ENCODE assay signal across 10 mouse cellular contexts in the genomic region with DNA sequence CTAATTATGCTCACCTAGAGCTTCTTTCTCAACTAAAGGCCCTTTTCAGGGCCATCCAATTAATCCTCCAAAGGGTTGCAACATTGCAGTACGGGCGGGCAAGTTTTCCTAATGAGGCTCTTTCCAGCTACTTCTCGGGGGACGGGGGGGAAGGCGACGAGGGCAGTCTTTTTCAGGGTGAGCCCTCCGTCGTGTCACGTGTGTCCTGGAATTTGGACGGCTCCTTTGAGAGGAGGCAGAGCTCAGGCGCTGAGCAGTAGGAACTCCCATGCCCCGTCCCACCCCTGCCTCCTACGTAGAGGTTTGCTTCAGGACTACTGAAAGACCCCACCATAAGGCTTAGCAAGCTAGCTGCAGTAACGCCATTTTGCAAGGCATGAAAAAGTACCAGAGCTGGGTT. TPM values are rescaled to one million over a fixed set of nuclear protein-coding genes. Genes with fewer than 3 reads are reported as not detected.
DNase-seq lines count a peak whose midpoint lies in the region; ATAC-seq and TF ChIP-seq lines count a peak whose summit lies in the region.
"Not testable (repeated sequence)": the region's sequence is repeated elsewhere in the genome, so short reads cannot be mapped to it uniquely, and the experiment has no call there.
"Had no signal": no experiment of that assay in that cellular context is flagged by ENCODE, and none has a peak within 500 bp of the region (broad histone marks: within the 10 kb centered on the region; RNA-seq: fewer than 3 reads in every experiment).

No protein-coding gene starts in this region.

- peak; percentile 46 to 59; a peak in 2 of 4 replicates for TF ChIP-seq POLR2A in MEL (IDR thresholded peaks at IDR 0.05; ENCODE audit: control insufficient read depth in 1 of 2, insufficient read depth in 1 of 2, low read depth in 1 of 2, low read length in 2 of 2, poor library complexity in 1 of 2)
- not testable (repeated sequence) for TF ChIP-seq POLR2A in limb, embryonic 14.5 days (IDR thresholded peaks at IDR 0.05; ENCODE audit: borderline replicate concordance, extremely low read depth, insufficient read depth, insufficient read length)

- H3K9me3 ChIP-seq in MEL (replicated peaks; ENCODE audit: insufficient read depth, low read length); erythroblast, embryonic 14.5 days (ENCODE audit: control insufficient read depth, low read length); heart, embryonic 11.5 days (replicated peaks; ENCODE audit: control insufficient read depth, low read length); hindbrain, embryonic 16.5 days (ENCODE audit: control insufficient read depth, low read length); limb, embryonic 14.5 days (ENCODE audit: control insufficient read depth, low read length); neural tube, embryonic 12.5 days: not testable (repeated sequence)

- not testable (repeated sequence) for H3K27me3 ChIP-seq in MEL (ENCODE audit: control insufficient read depth in 1 of 2, insufficient read depth in 2 of 2, low read length in 2 of 2); erythroblast, embryonic 14.5 days (ENCODE audit: control insufficient read depth); heart, embryonic 11.5 days (ENCODE audit: control insufficient read depth, insufficient read depth, low read length); hindbrain, embryonic 16.5 days (replicated peaks; ENCODE audit: control insufficient read depth, insufficient read depth, low read length); limb, embryonic 14.5 days (ENCODE audit: control insufficient read depth, insufficient read depth, low read length); neural tube, embryonic 12.5 days (replicated peaks)

- not testable (repeated sequence) for DNase-seq in MEL (ENCODE audit: low read depth, low spot score); limb, embryonic 14.5 days (ENCODE audit: low spot score)
- DNase-seq in thymus, postnatal 36 days = peak; percentile 5 to 22

- H3K9ac ChIP-seq in MEL (ENCODE audit: control insufficient read depth, low read depth, low read length, poor library complexity, severe bottlenecking) = 0 out of 2 replicates have a peak overlapping the region, but pooled peaks have one; percentile 29
- not testable (repeated sequence) for H3K9ac ChIP-seq in heart, embryonic 11.5 days (ENCODE audit: low read depth, low read length); hindbrain, embryonic 16.5 days (ENCODE audit: low read depth, low read length); limb, embryonic 14.5 days (ENCODE audit: low read depth, low read length, severe bottlenecking); neural tube, embryonic 12.5 days

- ATAC-seq in heart, embryonic 11.5 days (replicated peaks; ENCODE audit: insufficient number of reproducible peaks, low FRiP score, low TSS enrichment) = peak; percentile 66
- 0 out of 2 replicates have a peak, but pooled peaks have one; percentile 3 for ATAC-seq in hindbrain, embryonic 16.5 days
- peak; percentile 32 for ATAC-seq in limb, embryonic 14.5 days (ENCODE audit: low FRiP score, low read depth)
- ATAC-seq in megakaryocyte, adult 5-6 weeks (ENCODE audit: poor library complexity, severe bottlenecking) = peak; percentile 31
- peak; percentile 19; the same call in 1 of the 2 replicates for ATAC-seq in neural tube, embryonic 12.5 days (ENCODE audit: low FRiP score, low read depth)

- not testable (repeated sequence) for TF ChIP-seq RAD21 in MEL (IDR thresholded peaks at IDR 0.05; ENCODE audit: low read depth, low read length)

- peak overlapping the region; percentile 69 for H3K27ac ChIP-seq in MEL (ENCODE audit: control insufficient read depth, low read depth, low read length)
- H3K27ac ChIP-seq in heart, embryonic 11.5 days (ENCODE audit: low read depth, low read length); hindbrain, embryonic 16.5 days (ENCODE audit: low read depth, low read length); limb, embryonic 14.5 days (replicated peaks; ENCODE audit: low read depth, low read length); neural tube, embryonic 12.5 days: not testable (repeated sequence)

- not testable (repeated sequence) for H3K36me3 ChIP-seq in MEL (ENCODE audit: control insufficient read depth in 1 of 2, insufficient read depth in 2 of 2, low read length in 2 of 2); erythroblast, embryonic 14.5 days (ENCODE audit: control insufficient read depth); heart, embryonic 11.5 days (ENCODE audit: control insufficient read depth, insufficient read depth, low read length); hindbrain, embryonic 16.5 days (ENCODE audit: control insufficient read depth, insufficient read depth, low read length); limb, embryonic 14.5 days (ENCODE audit: control insufficient read depth, insufficient read depth, low read length); neural tube, embryonic 12.5 days

- 0% methylated on average over 12 of the region's 14 CpGs for WGBS in heart, embryonic 11.5 days (ENCODE audit: insufficient replicate concordance)
- WGBS in hindbrain, embryonic 16.5 days = 3% methylated on average over 10 of the region's 14 CpGs
- under 1% methylated on average over 12 of the region's 14 CpGs for WGBS in limb, embryonic 14.5 days
- WGBS in neural tube, embryonic 12.5 days = under 1% methylated on average over 14 of the region's 14 CpGs

- not testable (repeated sequence) for H3K4me1 ChIP-seq in MEL (ENCODE audit: control insufficient read depth in 1 of 2, insufficient read depth in 2 of 2, low read length in 2 of 2); erythroblast, embryonic 14.5 days (ENCODE audit: control insufficient read depth); heart, embryonic 11.5 days (ENCODE audit: control insufficient read depth, insufficient read depth, low read length); hindbrain, embryonic 16.5 days (ENCODE audit: control insufficient read depth, insufficient read depth, low read depth, low read length); limb, embryonic 14.5 days (ENCODE audit: control insufficient read depth, insufficient read depth, low read length); neural tube, embryonic 12.5 days

- not testable (repeated sequence) for TF ChIP-seq EP300 in MEL (IDR thresholded peaks at IDR 0.05; ENCODE audit: low read depth in 1 of 2, low read length in 2 of 2)

- H3K4me2 ChIP-seq in heart, embryonic 11.5 days = peak overlapping the region; percentile 42
- H3K4me2 ChIP-seq in hindbrain, embryonic 16.5 days (ENCODE audit: low read length) = peak overlapping the region; percentile 39
- H3K4me2 ChIP-seq in limb, embryonic 14.5 days (replicated peaks; ENCODE audit: low read depth, low read length, severe bottlenecking) = peak overlapping the region; percentile 35; the same call in 1 of the 2 replicates
- H3K4me2 ChIP-seq in neural tube, embryonic 12.5 days (replicated peaks) = peak overlapping the region; percentile 48

- not testable (repeated sequence) for H3K4me3 ChIP-seq in MEL (ENCODE audit: control insufficient read depth in 1 of 2, insufficient read depth in 1 of 2, low read depth in 2 of 2, low read length in 2 of 2); heart, embryonic 11.5 days (ENCODE audit: low read depth, low read length); neural tube, embryonic 12.5 days
- peak overlapping the region; percentile 57 for H3K4me3 ChIP-seq in erythroblast, embryonic 14.5 days (replicated peaks)
- H3K4me3 ChIP-seq in hindbrain, embryonic 16.5 days (ENCODE audit: low read length) = peak overlapping the region; percentile 20
- H3K4me3 ChIP-seq in limb, embryonic 14.5 days (replicated peaks; ENCODE audit: low read length) = peak overlapping the region; percentile 17; the same call in 1 of the 2 replicates

- TF ChIP-seq CTCF in MEL (IDR thresholded peaks at IDR 0.05 in 2 of 3, conservative IDR thresholded peaks at IDR 0.05 in 1 of 3; ENCODE audit: control insufficient read depth in 1 of 3, insufficient read depth in 1 of 3, low read depth in 2 of 3, low read length in 3 of 3, poor library complexity in 1 of 3, severe bottlenecking in 1 of 3) = not testable (repeated sequence)

- not testable (repeated sequence) for H3K79me2 ChIP-seq in MEL (ENCODE audit: control insufficient read depth, insufficient read depth, low read length, poor library complexity)

RNA-seq across cellular contexts. Expression of a gene that starts 0.5 kb away (rescaled TPM):
- 28.0 and 49.2 TPM in 2 replicates for total RNA-seq in MEL (2012; rRNA removed)
- 10 to 100 TPM in 1 of 2 experiments, not detected in 1; 27.5 TPM for polyA plus RNA-seq in MEL (2012; ENCODE audit: insufficient read depth in 1 of 2, insufficient read length in 2 of 2, low read depth in 1 of 2, low replicate concordance in 2 of 2, missing spikeins in 1 of 2)
- polyA plus RNA-seq in erythroblast, embryonic 14.5 days (2012) = 26.4 and 43.3 TPM in 2 replicates
- polyA plus RNA-seq in heart, embryonic 11.5 days (2014; fragmentation: Nextera tagmentation; extraction: Ambion mirVana) = not detected in 2 replicates
- not detected in 2 replicates for polyA plus RNA-seq in hindbrain, embryonic 16.5 days (2015; fragmentation: Nextera tagmentation; extraction: Ambion mirVana)
- polyA plus RNA-seq in limb, embryonic 14.5 days (2012; rRNA removed) = not detected in 2 replicates
- not detected in 2 replicates for polyA plus RNA-seq in limb, embryonic 14.5 days (2014; fragmentation: Nextera tagmentation; extraction: Ambion mirVana)
- 67.9 and 71.7 TPM in 2 replicates for total RNA-seq in megakaryocyte, adult 5-6 weeks (2015)
- 1,995 and 3,050 TPM in 2 replicates for total RNA-seq in megakaryocyte, adult 5-6 weeks (2017)
- not detected in 2 replicates for polyA plus RNA-seq in neural tube, embryonic 12.5 days (2016; fragmentation: Nextera tagmentation; extraction: Ambion mirVana)

RNA-seq across cellular contexts. Expression of a gene that starts 1.8 kb away (rescaled TPM):
- total RNA-seq in MEL (2012; rRNA removed) = 1.6 TPM in 1 of 2 replicates, not detected in the other
- polyA plus RNA-seq in MEL (2012; ENCODE audit: insufficient read depth in 1 of 2, insufficient read length in 2 of 2, low read depth in 1 of 2, low replicate concordance in 2 of 2, missing spikeins in 1 of 2) = 1,000 to 10,000 TPM in 1 of 2 experiments, not detected in 1; 1,152 TPM
- 4,119 and 4,310 TPM in 2 replicates for polyA plus RNA-seq in erythroblast, embryonic 14.5 days (2012)
- not detected in 2 replicates for polyA plus RNA-seq in heart, embryonic 11.5 days (2014; fragmentation: Nextera tagmentation; extraction: Ambion mirVana)
- polyA plus RNA-seq in hindbrain, embryonic 16.5 days (2015; fragmentation: Nextera tagmentation; extraction: Ambion mirVana) = not detected in 2 replicates
- polyA plus RNA-seq in limb, embryonic 14.5 days (2012; rRNA removed) = not detected in 2 replicates
- polyA plus RNA-seq in limb, embryonic 14.5 days (2014; fragmentation: Nextera tagmentation; extraction: Ambion mirVana) = 2.1 TPM in 1 of 2 replicates, not detected in the other
- 149 and 256 TPM in 2 replicates for total RNA-seq in megakaryocyte, adult 5-6 weeks (2015)
- 2,161 and 2,311 TPM in 2 replicates for total RNA-seq in megakaryocyte, adult 5-6 weeks (2017)
- not detected in 2 replicates for polyA plus RNA-seq in neural tube, embryonic 12.5 days (2016; fragmentation: Nextera tagmentation; extraction: Ambion mirVana)
- total RNA-seq: left cerebral cortex, postnatal 10 days had no signal

RNA-seq across cellular contexts. Expression of a gene that starts 2.1 kb away (rescaled TPM):
- total RNA-seq in MEL (2012; rRNA removed) = 2,195 and 3,125 TPM in 2 replicates
- polyA plus RNA-seq in MEL (2012; ENCODE audit: insufficient read depth in 1 of 2, insufficient read length in 2 of 2, low read depth in 1 of 2, low replicate concordance in 2 of 2, missing spikeins in 1 of 2) = 1 to 10 TPM in 1 of 2 experiments, not detected in 1; 6.2 TPM
- polyA plus RNA-seq in erythroblast, embryonic 14.5 days (2012) = 12.6 and 20.2 TPM in 2 replicates
- 9.4 and 11.6 TPM in 2 replicates for polyA plus RNA-seq in heart, embryonic 11.5 days (2014; fragmentation: Nextera tagmentation; extraction: Ambion mirVana)
- polyA plus RNA-seq in hindbrain, embryonic 16.5 days (2015; fragmentation: Nextera tagmentation; extraction: Ambion mirVana) = 4.0 and 4.4 TPM in 2 replicates
- polyA plus RNA-seq in limb, embryonic 14.5 days (2012; rRNA removed) = 18.4 and 18.7 TPM in 2 replicates
- 20.2 and 24.7 TPM in 2 replicates for polyA plus RNA-seq in limb, embryonic 14.5 days (2014; fragmentation: Nextera tagmentation; extraction: Ambion mirVana)
- 340 and 370 TPM in 2 replicates for total RNA-seq in megakaryocyte, adult 5-6 weeks (2015)
- total RNA-seq in megakaryocyte, adult 5-6 weeks (2017) = 37.2 and 71.4 TPM in 2 replicates
- polyA plus RNA-seq in neural tube, embryonic 12.5 days (2016; fragmentation: Nextera tagmentation; extraction: Ambion mirVana) = 17.1 and 26.1 TPM in 2 replicates

RNA-seq across cellular contexts. Expression of a gene that starts 19.9 kb away (rescaled TPM):
- 9,853 and 10,418 TPM in 2 replicates for total RNA-seq in MEL (2012; rRNA removed)
- 1 to 10 TPM in 1 of 2 experiments, not detected in 1; 9.0 TPM for polyA plus RNA-seq in MEL (2012; ENCODE audit: insufficient read depth in 1 of 2, insufficient read length in 2 of 2, low read depth in 1 of 2, low replicate concordance in 2 of 2, missing spikeins in 1 of 2)
- polyA plus RNA-seq in erythroblast, embryonic 14.5 days (2012) = 0.78 and 5.7 TPM in 2 replicates
- polyA plus RNA-seq in heart, embryonic 11.5 days (2014; fragmentation: Nextera tagmentation; extraction: Ambion mirVana) = 7.1 and 10.5 TPM in 2 replicates
- polyA plus RNA-seq in hindbrain, embryonic 16.5 days (2015; fragmentation: Nextera tagmentation; extraction: Ambion mirVana) = 2.9 and 4.2 TPM in 2 replicates
- 30.3 and 31.8 TPM in 2 replicates for polyA plus RNA-seq in limb, embryonic 14.5 days (2012; rRNA removed)
- polyA plus RNA-seq in limb, embryonic 14.5 days (2014; fragmentation: Nextera tagmentation; extraction: Ambion mirVana) = 15.6 and 21.5 TPM in 2 replicates
- total RNA-seq in megakaryocyte, adult 5-6 weeks (2015) = 60.0 and 63.1 TPM in 2 replicates
- 1,683 and 2,067 TPM in 2 replicates for total RNA-seq in megakaryocyte, adult 5-6 weeks (2017)
- 11.4 and 12.4 TPM in 2 replicates for polyA plus RNA-seq in neural tube, embryonic 12.5 days (2016; fragmentation: Nextera tagmentation; extraction: Ambion mirVana)
- total RNA-seq: gastrocnemius, postnatal 36 days had no signal

RNA-seq across cellular contexts. Expression of a gene that starts 21.2 kb away (rescaled TPM):
- 3,706 and 4,747 TPM in 2 replicates for total RNA-seq in MEL (2012; rRNA removed)
- 100 to 1,000 TPM in 1 of 2 experiments, not detected in 1; 727 TPM for polyA plus RNA-seq in MEL (2012; ENCODE audit: insufficient read depth in 1 of 2, insufficient read length in 2 of 2, low read depth in 1 of 2, low replicate concordance in 2 of 2, missing spikeins in 1 of 2)
- polyA plus RNA-seq in erythroblast, embryonic 14.5 days (2012) = 9,149 and 11,620 TPM in 2 replicates
- polyA plus RNA-seq in heart, embryonic 11.5 days (2014; fragmentation: Nextera tagmentation; extraction: Ambion mirVana) = 2,147 and 2,559 TPM in 2 replicates
- 530 and 568 TPM in 2 replicates for polyA plus RNA-seq in hindbrain, embryonic 16.5 days (2015; fragmentation: Nextera tagmentation; extraction: Ambion mirVana)
- 60.6 and 133 TPM in 2 replicates for polyA plus RNA-seq in limb, embryonic 14.5 days (2012; rRNA removed)
- polyA plus RNA-seq in limb, embryonic 14.5 days (2014; fragmentation: Nextera tagmentation; extraction: Ambion mirVana) = 3,378 and 3,605 TPM in 2 replicates
- total RNA-seq in megakaryocyte, adult 5-6 weeks (2015) = 111 and 142 TPM in 2 replicates
- 857 and 1,070 TPM in 2 replicates for total RNA-seq in megakaryocyte, adult 5-6 weeks (2017)
- 3,361 and 3,805 TPM in 2 replicates for polyA plus RNA-seq in neural tube, embryonic 12.5 days (2016; fragmentation: Nextera tagmentation; extraction: Ambion mirVana)

Comparison
In these comparisons a context has a peak if more than half of its experiments do, and no peak if none do; other contexts are left out.
1. ATAC-seq: peak in every context shown above with its lines; median percentile 66 in heart, embryonic 11.5 days; 32 in limb, embryonic 14.5 days; 31 in megakaryocyte, adult 5-6 weeks; 19 in neural tube, embryonic 12.5 days; 3 in hindbrain, embryonic 16.5 days.